Mouse (Mus musculus) limb, embryonic 14.5 days (tissue): ENCODE measurements at regions not wholly inside any gene's neighbourhood (a gene's known extent, or its start where the extent isn't known, plus 50 kb on each side); places are given as distances from the start of the nearest gene placed in this dataset.

Source experiments
- ATAC-seq: fragments of 200-750 bp; cut with Nextera tagmentation; 2 replicates; pipeline ENCODE4 v1.8.0; 2017; ENCODE audit warnings: low read depth, moderate number of reproducible peaks, moderate TSS enrichment; ENCODE audit not compliant: low FRiP score
- DNase-seq: peaks from one replicate; pipeline ENCODE4 v3.0.0-alpha.2; 2015; ENCODE audit warnings: low spot score
- H3K27ac ChIP-seq: fragments of 300-500 bp; sonication (generic); replicated peaks from 2 replicates; pipeline ENCODE4 v1.5.1; 2014; ENCODE audit warnings: low read depth, mild to moderate bottlenecking, low read length, moderate library complexity, mixed read lengths
- H3K27me3 ChIP-seq: fragments of 300-500 bp; sonication (generic); 2 replicates; pipeline ENCODE4 v1.6.1; 2014; ENCODE audit warnings: low read length, mixed read lengths; ENCODE audit not compliant: control insufficient read depth, insufficient read depth
- H3K36me3 ChIP-seq: fragments of 300-500 bp; sonication (generic); 2 replicates; pipeline ENCODE4 v1.6.1; 2014; ENCODE audit warnings: mild to moderate bottlenecking, low read length, moderate library complexity, mixed read lengths; ENCODE audit not compliant: control insufficient read depth, insufficient read depth
- H3K4me1 ChIP-seq: fragments of 300-500 bp; sonication (generic); 2 replicates; pipeline ENCODE4 v1.6.1; 2014; ENCODE audit warnings: antibody characterized with exemption, low read length, mixed read lengths; ENCODE audit not compliant: control insufficient read depth, insufficient read depth
- H3K4me2 ChIP-seq: fragments of 300-500 bp; sonication (generic); replicated peaks from 2 replicates; pipeline ENCODE4 v1.6.1; 2014; ENCODE audit warnings: low read depth, mild to moderate bottlenecking, low read length, moderate library complexity; ENCODE audit not compliant: severe bottlenecking
- H3K4me3 ChIP-seq: fragments of 300-500 bp; sonication (generic); replicated peaks from 2 replicates; pipeline ENCODE4 v1.5.1; 2014; ENCODE audit warnings: low read length
- H3K9ac ChIP-seq: fragments of 300-500 bp; sonication (generic); 2 replicates; pipeline ENCODE4 v1.6.1; 2014; ENCODE audit warnings: mild to moderate bottlenecking, low read depth, low read length, moderate library complexity; ENCODE audit not compliant: severe bottlenecking
- H3K9me3 ChIP-seq: fragments of 300-500 bp; sonication (generic); 2 replicates; pipeline ENCODE4 v1.6.1; 2016; ENCODE audit warnings: low read length; ENCODE audit not compliant: control insufficient read depth
- POLR2A ChIP-seq: fragments of 200-500 bp; IDR thresholded peaks from 2 replicates; pipeline ENCODE4 v1.8.0; 2012; ENCODE audit warnings: inconsistent platforms, mild to moderate bottlenecking, moderate library complexity, borderline replicate concordance; ENCODE audit not compliant: insufficient read depth, insufficient read length; ENCODE audit errors: extremely low read depth
- WGBS: fragments of 180-500 bp; shearing (Covaris S2); extraction: QIAGEN DNeasy Blood & Tissue Kit; methylation state at CpG from one replicate; pipeline ENCODE4 v1.1.7; 2014; 5-methylcytosine and 5-hydroxymethylcytosine counted together

DNA sequence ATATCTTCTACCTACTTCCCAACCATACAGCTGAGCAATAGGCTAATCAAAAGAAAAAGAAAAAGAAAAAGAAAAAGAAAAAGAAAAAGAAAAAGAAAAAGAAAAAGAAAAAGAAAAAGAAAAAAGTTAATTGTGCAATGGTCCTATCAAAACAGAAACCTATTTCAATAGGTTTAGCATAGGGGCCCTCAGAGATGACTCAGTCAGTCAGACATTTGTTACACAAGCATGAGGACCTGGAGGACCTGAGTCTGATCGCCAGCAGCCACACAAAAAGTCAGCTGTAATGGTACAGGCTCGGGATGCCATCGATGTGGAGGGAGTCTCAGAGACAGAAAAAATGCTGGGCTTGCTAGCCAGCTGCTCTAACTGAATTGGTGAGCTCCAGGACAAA is 197.9 kb downstream of the Actr3 start:
- Histone ChIP-seq H3K9me3 (no peaks in the 10 kb centered on the region), H3K36me3 (no peaks in the 10 kb centered on the region), H3K27ac (no peak overlapping the region), H3K27me3 (no peaks in the 10 kb centered on the region), H3K4me3 (no peak overlapping the region), H3K9ac (no peak overlapping the region), H3K4me1 (no peaks in the 10 kb centered on the region), H3K4me2 (no peak overlapping the region)
- DNase-seq (no peak), ATAC-seq (no peak)
- TF ChIP-seq POLR2A: no peak
- WGBS: 76% methylated on average over 3 of the region's 3 CpGs

DNA sequence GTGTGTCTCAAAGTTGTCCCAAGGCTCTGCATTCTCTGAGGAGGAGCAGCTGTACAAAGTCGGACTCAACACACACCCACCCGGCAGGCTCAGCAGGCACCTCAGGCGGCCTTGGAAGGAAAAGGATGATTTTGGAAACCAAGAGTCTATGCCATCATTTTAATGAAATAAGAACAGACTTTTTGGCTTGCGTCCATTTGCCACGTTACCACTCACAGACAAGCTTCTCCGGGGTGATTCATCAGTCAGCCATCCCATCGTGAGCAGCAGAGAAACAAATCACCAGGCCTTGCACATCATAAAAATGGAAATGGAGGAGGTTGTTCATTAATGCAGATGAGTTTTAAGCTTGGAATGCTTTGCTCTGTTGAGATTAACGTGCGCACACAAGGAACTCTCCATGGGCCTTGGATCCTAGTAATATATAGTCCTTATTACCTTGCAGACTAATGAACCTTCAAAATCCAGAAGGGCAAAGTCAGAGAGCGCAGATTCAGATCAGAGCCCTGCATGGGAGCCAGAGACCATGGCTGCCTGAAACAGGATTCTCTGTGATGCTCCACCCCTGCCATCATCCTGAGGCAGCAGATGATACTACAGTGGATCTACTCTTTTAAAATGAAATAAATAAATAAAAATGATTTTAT is 198.5 kb downstream of the Actr3 start:
- no peak for ATAC-seq
- 83% methylated on average over 10 of the region's 10 CpGs for WGBS
- no peak for DNase-seq

DNA sequence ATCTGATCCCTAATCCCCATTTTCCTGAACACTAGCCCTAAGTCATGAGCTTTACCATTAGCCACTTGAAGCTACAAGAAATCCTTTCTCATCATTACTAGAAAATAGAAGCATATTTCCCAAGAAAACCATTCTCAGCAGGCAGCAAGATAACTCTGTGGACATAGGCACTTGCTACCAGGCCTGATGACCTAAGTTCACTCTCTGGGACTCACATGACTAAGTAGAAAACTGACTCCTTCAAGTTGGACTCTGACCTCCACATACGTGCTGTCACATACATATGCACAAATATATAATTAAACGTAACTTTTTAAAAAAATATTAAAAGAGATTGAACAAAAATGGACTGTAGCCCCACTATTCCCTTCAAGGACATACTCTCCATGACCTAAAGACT is 200.8 kb downstream of the Actr3 start:
- no peak overlapping the region for H3K9ac ChIP-seq
- no peak for TF ChIP-seq POLR2A
- H3K4me3 ChIP-seq: no peak overlapping the region
- H3K36me3 ChIP-seq: no peaks in the 10 kb centered on the region
- no peaks in the 10 kb centered on the region for H3K4me1 ChIP-seq
- H3K9me3 ChIP-seq: no peaks in the 10 kb centered on the region
- WGBS: 81% methylated on average over 2 of the region's 2 CpGs
- no peak overlapping the region for H3K4me2 ChIP-seq
- no peak overlapping the region for H3K27ac ChIP-seq
- no peaks in the 10 kb centered on the region for H3K27me3 ChIP-seq
- DNase-seq (no peak), ATAC-seq (no peak)

More for the DNA sequence above, 198.5 kb downstream of the Actr3 start:
- H3K4me2 ChIP-seq: no peak overlapping the region
- H3K9ac ChIP-seq: no peak overlapping the region
- no peaks in the 10 kb centered on the region for H3K36me3 ChIP-seq
- H3K27me3 ChIP-seq: no peaks in the 10 kb centered on the region
- H3K27ac ChIP-seq: no peak overlapping the region
- no peak overlapping the region for H3K4me3 ChIP-seq
- TF ChIP-seq POLR2A: no peak
- no peaks in the 10 kb centered on the region for H3K4me1 ChIP-seq
- H3K9me3 ChIP-seq: no peaks in the 10 kb centered on the region

DNA sequence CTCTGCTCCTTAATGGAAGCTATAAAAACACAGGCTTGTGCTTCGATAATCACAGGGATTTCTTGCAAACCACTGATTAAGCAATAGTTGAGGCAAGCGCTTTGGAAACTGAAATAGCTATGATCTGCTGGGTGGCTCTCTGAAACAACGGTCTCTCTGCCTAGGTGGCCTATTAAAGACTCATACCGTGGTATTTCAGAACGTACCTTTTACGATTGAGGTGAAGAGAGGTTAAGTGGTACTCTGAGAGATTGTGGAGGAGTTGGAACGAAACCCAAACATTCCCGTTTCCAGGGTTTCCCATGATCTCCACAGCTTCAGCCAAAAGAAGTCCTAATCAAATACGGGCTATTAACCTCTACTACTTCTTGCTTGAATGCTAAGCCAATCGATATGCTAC is 212.2 kb downstream of the Actr3 start:
- Histone ChIP-seq H3K4me2 (no peak overlapping the region), H3K9me3 (no peaks in the 10 kb centered on the region), H3K4me1 (no peaks in the 10 kb centered on the region), H3K27me3 (no peaks in the 10 kb centered on the region), H3K36me3 (no peaks in the 10 kb centered on the region), H3K9ac (no peak overlapping the region), H3K27ac (no peak overlapping the region), H3K4me3 (no peak overlapping the region)
- ATAC-seq: peak; percentile 55; the same call in 1 of the 2 replicates
- no peak for DNase-seq
- WGBS: 57% methylated on average over 10 of the region's 10 CpGs
- TF ChIP-seq POLR2A: no peak

DNA sequence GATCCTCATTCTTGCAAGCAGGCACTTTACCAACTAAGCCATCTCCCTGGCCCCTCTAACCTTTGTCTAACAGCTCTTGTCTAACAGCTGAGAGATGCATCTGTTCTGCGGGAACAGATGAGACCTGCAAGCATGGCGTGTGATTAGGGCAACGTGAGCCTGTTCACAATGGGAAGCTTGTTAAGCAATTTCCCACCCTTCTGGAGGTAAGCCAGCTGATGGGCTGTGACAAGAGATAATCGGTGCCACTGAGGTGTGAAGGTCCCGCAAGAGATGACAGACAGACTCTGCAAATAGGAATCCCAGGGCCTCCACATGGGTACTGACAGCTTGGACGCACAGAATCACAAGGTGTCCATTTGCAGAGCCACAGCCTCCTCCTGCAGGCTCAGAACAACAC is 219.3 kb downstream of the Actr3 start:
- Histone ChIP-seq H3K36me3 (no peaks in the 10 kb centered on the region), H3K9me3 (no peaks in the 10 kb centered on the region), H3K27ac (no peak overlapping the region), H3K4me1 (no peaks in the 10 kb centered on the region), H3K27me3 (no peaks in the 10 kb centered on the region), H3K4me2 (no peak overlapping the region), H3K4me3 (no peak overlapping the region), H3K9ac (no peak overlapping the region)
- DNase-seq (no peak), ATAC-seq (no peak)
- no peak for TF ChIP-seq POLR2A
- WGBS: 86% methylated on average over 6 of the region's 6 CpGs

DNA sequence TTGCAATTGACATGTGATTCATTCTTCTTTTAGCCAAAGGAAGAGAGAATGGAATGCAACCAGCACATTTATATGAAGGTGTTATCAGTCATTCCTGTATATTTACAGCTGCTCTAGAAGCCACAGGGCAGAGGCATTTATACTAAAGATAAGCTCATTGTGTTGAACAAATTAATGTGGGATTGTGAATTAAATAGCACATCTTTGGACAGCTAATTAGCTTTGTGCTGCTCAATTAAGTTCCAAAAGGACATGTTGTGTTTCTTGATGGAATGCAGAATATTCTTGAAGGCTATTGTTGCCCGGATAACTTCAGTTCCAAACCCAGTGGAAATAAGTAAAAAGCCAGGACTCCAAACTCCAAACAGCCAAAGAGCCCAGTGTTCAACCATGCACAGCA is 248.4 kb downstream of the Actr3 start:
- Histone ChIP-seq H3K27ac (no peak overlapping the region), H3K4me3 (no peak overlapping the region), H3K27me3 (no peaks in the 10 kb centered on the region), H3K36me3 (no peaks in the 10 kb centered on the region), H3K4me2 (no peak overlapping the region), H3K9me3 (no peaks in the 10 kb centered on the region), H3K4me1 (no peaks in the 10 kb centered on the region), H3K9ac (no peak overlapping the region)
- TF ChIP-seq POLR2A: no peak
- DNase-seq (no peak), ATAC-seq (no peak)
- WGBS: 98% methylated on average over 1 of the region's 1 CpGs
